Mouse (Mus musculus): ENCODE data around the gene Ccdc170.

DNA sequence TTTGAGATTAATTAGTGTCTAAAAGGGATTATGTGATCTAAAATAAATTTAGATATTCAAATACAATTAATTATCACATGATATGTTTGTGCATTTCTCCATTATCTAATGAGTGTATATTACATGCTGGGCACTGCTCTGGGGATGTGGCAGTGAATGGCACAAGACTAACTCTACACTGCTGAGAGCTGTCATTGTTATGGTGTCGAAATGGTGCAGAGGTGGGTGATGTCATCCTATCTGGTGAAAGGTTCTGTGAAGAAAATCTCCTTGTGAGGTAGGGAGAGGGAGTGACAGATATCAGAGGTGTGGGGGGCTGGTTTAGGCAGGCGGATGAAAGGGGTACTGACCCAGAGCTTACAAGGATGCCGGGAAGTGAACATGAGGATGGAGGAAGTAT, 37.3 kb downstream of the Ccdc170 start:
- TF ChIP-seq CTCF (IDR thresholded peaks at IDR 0.05; ENCODE audit: insufficient read depth, low read length) (no peak), POLR2A (IDR thresholded peaks at IDR 0.05; ENCODE audit: borderline replicate concordance, extremely low read depth, low read depth, low read length) (no peak)

Data from lung, adult 2 months (tissue).